Mouse (Mus musculus) adrenal gland, adult 18-20 months (tissue): Measurements from ENCODE around the gene Cfap206. TPM values are rescaled to one million over a fixed set of nuclear protein-coding genes. Genes with fewer than 3 reads are reported as not detected.

Experiments used
- DNase-seq, 2 experiments: peaks; one replicate each; pipeline ENCODE4 v3.0.0; 2021 to 2022; ENCODE audit warnings: low spot score in 2 of 2
- total RNA-seq, 2 experiments: library from RNA; stranded (reverse); gene quantifications; 1 replicate in 1 of 2; 2 replicates in 1 of 2; pipeline ENCODE4 v1.2.3; 2021

The Cfap206 gene
- total RNA-seq, 2 experiments from 2014 or later, result 0.30 to 0.58 TPM

DNA sequence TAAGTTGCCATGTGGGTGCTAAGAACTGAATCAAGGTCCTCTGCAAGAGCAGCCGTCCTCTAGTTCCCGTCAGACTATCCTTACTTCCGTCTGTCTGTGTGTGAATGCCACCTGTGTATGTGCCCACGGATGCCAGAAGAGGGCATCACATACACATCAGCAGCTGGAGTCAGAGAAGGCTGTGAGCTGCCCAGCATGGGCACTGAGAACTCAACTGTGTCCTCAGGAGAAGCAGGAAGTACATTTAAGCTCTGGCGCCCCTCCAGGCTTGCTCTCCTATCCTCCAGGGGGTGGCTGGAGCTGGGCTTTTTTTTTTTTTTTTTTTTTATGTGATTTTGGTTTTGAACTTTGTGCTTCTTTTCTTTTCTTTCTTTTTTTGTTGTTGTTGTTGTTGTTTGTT lies 49.5 kb downstream of the Cfap206 start:
- no peak for DNase-seq

DNA sequence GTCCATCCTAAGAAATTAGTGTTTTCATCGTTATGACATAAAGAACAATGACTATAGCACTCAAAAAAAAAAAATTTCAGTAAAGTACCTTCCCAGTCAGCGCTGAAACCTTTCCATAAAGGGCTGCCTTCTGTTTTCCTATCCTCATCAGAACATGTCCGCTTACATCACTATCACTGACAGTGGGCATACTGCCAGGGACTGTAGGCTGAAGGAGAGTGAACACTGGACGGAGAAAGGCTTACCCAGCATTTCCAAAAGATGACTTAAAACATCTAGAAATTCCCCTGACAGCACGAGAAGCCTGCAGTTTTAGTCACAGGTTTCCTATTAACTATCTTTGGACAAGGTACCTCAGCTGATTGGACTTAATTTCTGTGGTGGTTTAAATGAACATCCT lies 56.3 kb downstream of the Cfap206 start:
- no peak for DNase-seq

DNA sequence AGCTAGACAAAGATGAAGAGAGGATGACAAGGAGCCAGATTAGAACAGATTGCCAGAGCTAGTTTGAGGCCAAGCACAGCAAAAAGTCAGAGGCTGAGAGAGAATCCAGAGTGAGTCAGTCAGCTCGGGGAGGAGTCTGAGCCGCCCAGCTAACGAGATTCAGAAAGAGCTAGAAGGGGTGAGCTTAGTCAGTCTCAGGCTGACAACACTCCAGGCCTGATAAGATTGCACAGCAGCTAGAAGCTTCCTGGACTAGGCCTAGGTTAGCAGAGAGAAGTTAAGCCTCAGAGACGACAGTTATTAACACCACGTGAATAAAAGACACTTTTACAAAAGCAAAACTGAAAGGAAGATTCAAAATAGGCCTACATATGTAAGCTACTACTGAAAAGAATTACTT lies 62.1 kb downstream of the Cfap206 start:
- DNase-seq, result no peak

DNA sequence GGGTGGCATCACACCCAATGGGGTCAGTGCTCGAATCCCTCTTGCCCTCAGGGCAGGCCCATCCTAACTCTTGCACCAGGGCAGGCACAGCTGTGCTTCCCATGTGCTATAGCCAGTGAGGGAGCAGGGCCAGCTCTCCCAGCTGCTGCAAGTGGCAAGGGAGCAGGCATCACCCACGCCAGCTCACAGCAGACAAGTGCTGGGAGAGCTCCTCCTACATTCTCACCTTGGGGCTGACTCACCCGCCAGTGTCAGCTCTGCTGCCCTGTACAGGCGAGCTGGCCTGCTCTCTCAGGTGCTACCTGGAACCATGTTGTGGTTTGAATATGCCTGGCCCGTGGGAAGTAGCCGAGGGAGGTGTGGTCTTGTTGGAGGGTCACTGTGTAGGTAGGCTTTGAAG lies 68.1 kb downstream of the Cfap206 start:
- no peak for DNase-seq

DNA sequence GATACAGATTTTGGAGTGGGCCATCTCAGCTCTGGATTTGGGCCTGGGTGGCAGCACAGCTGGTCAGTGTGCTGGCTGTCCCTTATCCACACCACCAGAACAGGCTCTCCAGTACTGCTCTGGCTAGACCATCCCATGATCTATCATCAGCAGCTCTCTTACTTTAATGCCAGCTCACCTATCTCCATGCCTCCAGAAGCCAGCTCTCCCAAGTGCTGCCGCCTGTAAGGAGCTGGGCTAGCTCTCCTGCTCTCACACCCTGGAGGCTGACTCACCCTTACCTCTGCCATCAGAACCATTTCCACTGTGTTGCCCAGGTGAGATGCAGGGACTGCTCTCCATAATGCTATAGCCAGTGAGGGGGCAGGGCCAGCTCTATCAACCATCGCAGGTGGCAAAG lies 68.5 kb downstream of the Cfap206 start:
- no peak for DNase-seq

DNA sequence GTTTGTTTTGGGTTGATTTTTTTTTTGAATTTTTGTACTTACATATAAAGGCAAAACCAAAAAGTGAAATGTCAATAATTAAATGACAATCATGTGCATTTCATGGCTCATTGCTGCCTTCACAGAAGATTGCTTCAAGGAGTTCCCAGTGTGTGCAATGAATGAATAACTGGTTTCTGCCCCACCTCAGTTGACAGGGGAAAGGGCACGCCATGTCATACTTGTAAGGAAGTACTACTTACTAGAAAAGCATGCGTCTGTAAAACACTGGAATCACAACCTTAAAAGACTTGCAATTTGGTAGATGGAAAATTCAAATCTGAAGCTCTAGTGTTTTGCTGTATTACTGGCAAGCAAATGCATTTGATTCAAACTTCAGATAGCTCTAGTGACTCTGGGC lies 71.0 kb downstream of the Cfap206 start:
- DNase-seq, result no peak

DNA sequence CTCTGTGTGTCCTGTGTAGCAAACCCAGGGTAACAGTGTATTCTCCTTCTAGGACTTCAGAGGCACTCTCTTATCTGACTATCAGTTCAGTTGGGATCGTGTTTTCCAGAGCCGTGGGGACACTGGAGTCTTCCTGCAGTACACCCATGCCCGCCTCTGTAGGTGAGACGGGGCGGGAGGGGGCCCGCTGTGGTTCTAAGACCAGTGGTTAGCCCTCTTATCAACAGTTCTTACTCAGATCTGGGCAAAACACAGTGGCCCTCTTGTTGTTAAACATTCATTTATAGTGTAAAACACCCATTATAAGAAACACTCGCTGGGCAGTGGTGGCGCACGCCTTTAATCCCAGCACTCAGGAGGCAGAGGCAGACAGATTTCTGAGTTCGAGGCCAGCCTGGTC lies 73.9 kb downstream of the Cfap206 start:
- DNase-seq, result no peak

DNA sequence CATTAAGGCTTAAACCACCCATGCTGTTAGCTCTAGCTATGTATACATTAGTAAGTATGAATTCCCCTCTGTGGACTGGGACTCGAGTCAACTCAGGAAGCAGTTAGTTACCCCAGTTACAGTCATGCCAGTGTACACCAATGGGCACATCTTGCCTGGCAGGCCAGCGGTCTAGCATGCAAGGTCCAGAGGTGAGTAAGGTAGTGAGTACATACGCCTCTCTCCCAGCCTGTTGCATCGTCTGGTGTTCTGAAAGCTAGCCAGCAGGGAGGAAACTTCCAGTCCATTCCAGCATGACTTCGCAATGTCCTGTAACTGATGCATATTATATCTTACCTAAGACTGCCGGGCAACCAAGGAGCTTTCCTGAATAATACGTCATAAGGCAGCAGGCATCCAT lies 76.8 kb downstream of the Cfap206 start:
- no peak for DNase-seq

DNA sequence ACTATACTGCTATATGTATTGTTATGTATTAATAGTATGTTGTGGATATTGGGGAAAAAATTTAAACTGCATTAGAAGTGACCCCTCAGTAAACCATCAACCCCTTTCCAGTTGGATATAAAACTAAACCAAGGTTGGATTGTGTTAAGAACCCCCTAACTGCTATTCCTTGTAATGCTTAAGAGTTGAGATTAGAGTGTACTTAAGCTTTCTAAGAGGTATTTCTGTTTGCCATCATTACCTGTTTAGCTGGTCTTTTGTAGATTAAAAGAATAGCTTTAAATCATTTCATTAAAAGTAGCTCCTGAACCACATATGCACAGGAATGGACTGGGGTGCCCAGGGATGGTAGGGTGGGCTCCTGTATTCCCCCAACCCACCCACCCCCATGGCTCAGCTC lies 85.2 kb downstream of the Cfap206 start:
- no peak for DNase-seq

DNA sequence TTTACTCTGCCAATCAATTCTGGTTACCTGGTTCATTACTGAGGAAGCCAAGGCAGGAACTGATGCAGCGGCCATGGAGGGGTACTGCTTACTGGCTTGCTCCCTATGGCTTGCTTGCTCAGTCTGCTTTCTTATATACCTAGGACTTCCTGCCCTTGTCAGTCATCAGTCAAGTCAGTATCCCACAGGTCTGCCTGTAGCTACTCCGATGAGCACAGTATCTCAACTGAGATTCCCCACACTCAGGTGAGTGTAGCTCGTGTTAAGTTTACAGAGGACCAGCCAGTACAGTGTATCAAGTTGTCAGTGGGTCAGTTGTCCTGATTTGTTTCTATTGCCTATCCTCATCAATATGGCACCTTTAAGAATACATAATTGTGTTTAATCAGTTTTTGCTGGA lies 89.3 kb downstream of the Cfap206 start:
- no peak for DNase-seq

DNA sequence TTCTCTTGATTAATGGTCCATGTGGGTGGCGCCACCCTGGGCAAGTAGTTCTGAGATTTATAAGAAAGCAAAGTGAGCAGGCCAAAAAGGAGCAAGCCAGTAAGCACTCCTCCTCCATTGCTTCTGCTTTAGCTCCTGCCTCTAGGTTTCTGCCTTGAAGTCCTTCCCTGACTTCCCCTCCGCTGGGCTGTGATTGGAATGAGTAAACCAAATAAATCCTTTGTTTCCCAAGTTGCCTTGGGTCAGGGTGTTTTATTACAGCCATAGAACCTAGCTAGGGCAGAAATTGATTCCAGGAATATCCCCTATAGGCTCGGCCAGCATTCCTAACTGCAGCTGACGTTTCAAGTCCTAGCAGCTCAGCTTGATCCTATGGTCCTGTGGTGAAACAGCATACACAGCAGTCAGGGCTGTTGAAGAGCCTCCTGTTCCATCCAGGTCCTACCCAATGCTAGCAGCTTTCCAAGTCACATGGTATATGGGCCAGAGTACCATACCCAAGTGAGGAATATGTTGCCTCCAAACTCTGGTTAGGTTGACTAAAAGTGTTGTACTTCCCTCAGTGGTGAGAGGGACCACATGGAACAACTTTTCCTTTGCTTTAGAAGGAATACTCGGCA lies 90.2 kb downstream of the Cfap206 start:
- DNase-seq, result no peak

Other genes starting within 250 kb of the Cfap206 start
- gene Akirin2, start 179.3 kb downstream of the Cfap206 start, total RNA-seq, result 10 to 100 TPM; 67.5 to 76.6 TPM
- gene Orc3, start 115.3 kb downstream of the Cfap206 start, total RNA-seq, result 10 to 100 TPM; 48.4 to 48.9 TPM
- 10 to 100 TPM; 31.7 to 31.9 TPM for gene Rars2, start 115.2 kb downstream of the Cfap206 start, total RNA-seq
- 10 to 100 TPM; 34.8 to 39.7 TPM for gene Slc35a1, start 42.8 kb downstream of the Cfap206 start, total RNA-seq
- not detected for gene Gm136, start 26.1 kb upstream of the Cfap206 start, total RNA-seq
- gene Smim8, start 48.2 kb upstream of the Cfap206 start, total RNA-seq, result 10 to 100 TPM; 15.8 to 19.9 TPM
- 10 to 100 TPM; 12.7 to 16.2 TPM for gene Zfp292, start 152.8 kb upstream of the Cfap206 start, total RNA-seq
- not detected for gene Cga, start 163.6 kb upstream of the Cfap206 start, total RNA-seq